Mouse (Mus musculus) thymus, adult 2 months (tissue): Measurements from ENCODE around the gene Sympk.

Experiments used
- CTCF ChIP-seq: fragments of 200-500 bp; IDR thresholded peaks from 2 replicates; pipeline ENCODE4 v1.5.1; 2012; ENCODE audit warnings: mild to moderate bottlenecking, control low read depth, low read length, moderate library complexity, borderline replicate concordance; ENCODE audit not compliant: control insufficient read depth, poor library complexity, insufficient read depth; ENCODE audit errors: extremely low read depth
- POLR2A ChIP-seq: fragments of 200-500 bp; IDR thresholded peaks from 2 replicates; pipeline ENCODE4 v1.6.1; 2012; ENCODE audit warnings: mild to moderate bottlenecking, low read length, control low read depth, moderate library complexity; ENCODE audit not compliant: control insufficient read depth, poor library complexity, insufficient read depth; ENCODE audit errors: extremely low read depth

DNA sequence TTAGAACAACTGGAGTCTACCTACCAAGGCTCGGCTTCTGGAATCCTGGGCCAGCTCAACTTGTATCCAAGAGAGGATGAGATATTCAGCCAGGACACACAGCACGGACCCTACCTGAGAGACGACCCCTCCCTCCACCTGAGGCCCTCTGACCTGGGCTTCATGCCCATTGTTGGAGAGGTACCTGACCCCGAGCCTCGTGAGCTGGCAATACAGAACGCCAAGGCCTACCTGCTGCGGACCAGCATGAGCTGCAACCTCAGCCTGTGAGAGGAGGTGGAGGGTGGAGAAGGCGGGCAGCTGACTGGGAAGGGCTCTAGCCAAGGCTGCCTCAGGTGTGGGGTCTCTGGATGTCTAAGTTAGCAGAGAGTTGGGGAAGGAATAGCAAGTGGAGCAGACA is 30.9 kb downstream of the Sympk start:
- no peak for TF ChIP-seq CTCF
- no peak for TF ChIP-seq POLR2A
